Mouse (Mus musculus) myocyte (in vitro differentiated cells): Measurements from ENCODE around the gene Ankrd36.

Experiments used
- CEBPB ChIP-seq: IDR thresholded peaks from 2 replicates; pipeline ENCODE4 v1.6.1; 2011; ENCODE audit warnings: mild to moderate bottlenecking, moderate library complexity; ENCODE audit not compliant: poor library complexity, insufficient read depth, severe bottlenecking
- E2F4 ChIP-seq: IDR thresholded peaks from one replicate; pipeline ENCODE4 v1.6.1; 2011; ENCODE audit warnings: mild to moderate bottlenecking, control low read depth, moderate library complexity; ENCODE audit not compliant: insufficient read depth
- MYOD1 ChIP-seq, 3 experiments: IDR thresholded peaks; one replicate each; pipeline ENCODE4 v1.6.1; 2011; ENCODE audit warnings: control low read depth in 2 of 3, low read depth in 2 of 3, mild to moderate bottlenecking in 2 of 3, moderate library complexity in 1 of 3; ENCODE audit not compliant: insufficient read length in 2 of 3, control insufficient read depth in 1 of 3
- MYOG ChIP-seq, 3 experiments: IDR thresholded peaks; one replicate each; pipeline ENCODE4 v1.6.1; 2011; ENCODE audit warnings: control low read depth in 2 of 3, low read depth in 2 of 3, mild to moderate bottlenecking in 2 of 3; ENCODE audit not compliant: insufficient read length in 2 of 3, control insufficient read depth in 1 of 3, insufficient read depth in 1 of 3
- POLR2A ChIP-seq: IDR thresholded peaks from one replicate; pipeline ENCODE4 v1.6.1; 2011; ENCODE audit warnings: low read depth, mild to moderate bottlenecking, control low read depth, moderate library complexity; ENCODE audit not compliant: insufficient read length
- POLR2AphosphoS2 ChIP-seq: IDR thresholded peaks from one replicate; pipeline ENCODE4 v1.6.1; 2011; ENCODE audit warnings: low read depth, control low read depth; ENCODE audit not compliant: insufficient read length
- TCF12 ChIP-seq: IDR thresholded peaks from one replicate; pipeline ENCODE4 v1.6.1; 2011; ENCODE audit warnings: mild to moderate bottlenecking, control low read depth; ENCODE audit not compliant: poor library complexity, insufficient read depth, severe bottlenecking
- USF1 ChIP-seq: IDR thresholded peaks from one replicate; pipeline ENCODE4 v1.6.1; 2011; ENCODE audit warnings: low read depth, mild to moderate bottlenecking, control low read depth, moderate library complexity

DNA sequence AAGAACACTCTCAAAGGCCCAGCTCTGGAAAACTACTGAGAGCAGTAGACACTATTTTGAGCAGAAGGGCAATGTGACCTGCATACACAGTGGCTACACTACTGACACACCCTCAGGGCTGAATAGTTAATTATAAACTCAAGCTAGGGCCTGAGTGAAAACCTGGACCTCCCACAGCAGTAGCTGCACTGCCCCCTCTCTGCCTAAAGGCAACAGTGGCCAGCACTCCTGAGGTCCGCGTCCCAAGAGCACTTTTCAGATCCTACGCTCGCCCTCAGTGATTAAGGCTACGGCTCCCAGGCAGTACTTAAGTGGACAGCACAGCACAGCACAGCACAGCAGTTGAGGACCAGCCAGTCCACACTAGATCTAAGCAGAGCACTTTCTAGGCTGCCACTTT lies 36.4 kb upstream of the Ankrd36 start:
- TF ChIP-seq POLR2A (no peak), USF1 (no peak), E2F4 (no peak), MYOD1 (IDR thresholded peaks at IDR 0.05; ENCODE audit: control insufficient read depth in 1 of 3, insufficient read length in 2 of 3, low read depth in 2 of 3) (no peak), CEBPB (no peak), TCF12 (no peak), MYOG (IDR thresholded peaks at IDR 0.05; ENCODE audit: control insufficient read depth in 1 of 3, insufficient read depth in 1 of 3, insufficient read length in 2 of 3, low read depth in 2 of 3) (no peak), POLR2AphosphoS2 (no peak)
